Mouse (Mus musculus): ENCODE results near the gene Trio.

DNA sequence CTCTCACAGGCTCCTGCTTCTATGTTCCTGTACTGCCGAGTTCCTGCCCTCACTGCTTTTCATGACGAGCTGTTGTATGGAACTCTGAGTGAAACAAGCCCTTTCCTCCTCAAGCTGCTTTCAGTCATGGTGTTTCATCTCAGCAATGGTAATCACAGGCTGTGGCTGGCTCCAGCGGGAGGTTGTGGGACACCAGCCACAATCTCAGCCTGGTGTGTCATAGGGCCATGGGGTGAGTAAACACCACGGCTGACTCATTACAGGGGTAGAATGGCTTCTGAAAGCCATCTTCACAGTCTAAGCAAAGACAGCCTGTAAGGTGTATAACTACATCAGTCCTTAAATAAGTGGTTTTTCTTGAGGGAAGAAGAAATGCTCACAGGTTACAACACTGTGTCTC is 175.7 kb downstream of the Trio start:
- no peak for TF ChIP-seq GATA1 (IDR thresholded peaks at IDR 0.05; ENCODE audit: low read length)
- TF ChIP-seq TAL1 (IDR thresholded peaks at IDR 0.05; ENCODE audit: low read length): no peak
